Mouse (Mus musculus) limb, embryonic 14.5 days (tissue): ENCODE measurements around the gene Slc26a10. TPM values are rescaled to one million over a fixed set of nuclear protein-coding genes. Genes with fewer than 3 reads are reported as not detected.

ENCODE experiments used
- ATAC-seq: fragments of 200-750 bp; cut with Nextera tagmentation; 2 replicates; pipeline ENCODE4 v1.8.0; 2017; ENCODE audit warnings: low read depth, moderate number of reproducible peaks, moderate TSS enrichment; ENCODE audit not compliant: low FRiP score
- DNase-seq: peaks from one replicate; pipeline ENCODE4 v3.0.0-alpha.2; 2015; ENCODE audit warnings: low spot score
- H3K27ac ChIP-seq: fragments of 300-500 bp; sonication (generic); replicated peaks from 2 replicates; pipeline ENCODE4 v1.5.1; 2014; ENCODE audit warnings: low read depth, mild to moderate bottlenecking, low read length, moderate library complexity, mixed read lengths
- H3K27me3 ChIP-seq: fragments of 300-500 bp; sonication (generic); 2 replicates; pipeline ENCODE4 v1.6.1; 2014; ENCODE audit warnings: low read length, mixed read lengths; ENCODE audit not compliant: control insufficient read depth, insufficient read depth
- H3K36me3 ChIP-seq: fragments of 300-500 bp; sonication (generic); 2 replicates; pipeline ENCODE4 v1.6.1; 2014; ENCODE audit warnings: mild to moderate bottlenecking, low read length, moderate library complexity, mixed read lengths; ENCODE audit not compliant: control insufficient read depth, insufficient read depth
- H3K4me1 ChIP-seq: fragments of 300-500 bp; sonication (generic); 2 replicates; pipeline ENCODE4 v1.6.1; 2014; ENCODE audit warnings: antibody characterized with exemption, low read length, mixed read lengths; ENCODE audit not compliant: control insufficient read depth, insufficient read depth
- H3K4me2 ChIP-seq: fragments of 300-500 bp; sonication (generic); replicated peaks from 2 replicates; pipeline ENCODE4 v1.6.1; 2014; ENCODE audit warnings: low read depth, mild to moderate bottlenecking, low read length, moderate library complexity; ENCODE audit not compliant: severe bottlenecking
- H3K4me3 ChIP-seq: fragments of 300-500 bp; sonication (generic); replicated peaks from 2 replicates; pipeline ENCODE4 v1.5.1; 2014; ENCODE audit warnings: low read length
- H3K9ac ChIP-seq: fragments of 300-500 bp; sonication (generic); 2 replicates; pipeline ENCODE4 v1.6.1; 2014; ENCODE audit warnings: mild to moderate bottlenecking, low read depth, low read length, moderate library complexity; ENCODE audit not compliant: severe bottlenecking
- H3K9me3 ChIP-seq: fragments of 300-500 bp; sonication (generic); 2 replicates; pipeline ENCODE4 v1.6.1; 2016; ENCODE audit warnings: low read length; ENCODE audit not compliant: control insufficient read depth
- POLR2A ChIP-seq: fragments of 200-500 bp; IDR thresholded peaks from 2 replicates; pipeline ENCODE4 v1.8.0; 2012; ENCODE audit warnings: inconsistent platforms, mild to moderate bottlenecking, moderate library complexity, borderline replicate concordance; ENCODE audit not compliant: insufficient read depth, insufficient read length; ENCODE audit errors: extremely low read depth
- WGBS: fragments of 180-500 bp; shearing (Covaris S2); extraction: QIAGEN DNeasy Blood & Tissue Kit; methylation state at CpG from one replicate; pipeline ENCODE4 v1.1.7; 2014; 5-methylcytosine and 5-hydroxymethylcytosine counted together
- polyA plus RNA-seq, 2 experiments: library from polyadenylated mRNA; depleted of rRNA in 1 of 2; stranded (reverse) in 1 of 2; unstranded in 1 of 2; fragments of >200 nt; fragmentation: Nextera tagmentation in 1 of 2; extraction: Ambion mirVana in 1 of 2; gene quantifications; 2 replicates each; pipeline versions ENCODE4 v1.2.1 to v1.2.3; 2012 to 2014

Slc26a10 gene
- polyA plus RNA-seq, 2 experiments: 0.81 to 2.9 TPM

GRCm38 (mm10) chr10:127213704-127214421 is 33.4 kb upstream of the Slc26a10 start:
- Histone ChIP-seq H3K4me2 (no peak overlapping the region), H3K4me3 (no peak overlapping the region)
- ATAC-seq: no peak

GRCm38 (mm10) chr10:127213272-127213671 is 32.8 kb upstream of the Slc26a10 start:
- WGBS: 88% methylated on average over 8 of the region's 8 CpGs
- no peak overlapping the region for H3K4me2 ChIP-seq
- H3K36me3 ChIP-seq: peaks cover 5% of the 10 kb centered on the region; the same call in 1 of the 2 replicates
- ATAC-seq (no peak), DNase-seq (no peak)
- H3K27ac ChIP-seq: no peak overlapping the region
- H3K27me3 ChIP-seq: no peaks in the 10 kb centered on the region
- H3K9me3 ChIP-seq: no peaks in the 10 kb centered on the region
- TF ChIP-seq POLR2A: no peak
- H3K4me1 ChIP-seq: peaks cover 8% of the 10 kb centered on the region
- no peak overlapping the region for H3K4me3 ChIP-seq
- H3K9ac ChIP-seq: no peak overlapping the region

More at GRCm38 (mm10) chr10:127213704-127214421, 33.4 kb upstream of the Slc26a10 start:
- DNase-seq: no peak
- Histone ChIP-seq H3K27me3 (no peaks in the 10 kb centered on the region), H3K9me3 (no peaks in the 10 kb centered on the region), H3K27ac (no peak overlapping the region), H3K9ac (no peak overlapping the region), H3K4me1 (peaks cover 8% of the 10 kb centered on the region), H3K36me3 (0 out of 2 replicates have a peak, but pooled peaks cover under 1% of the 10 kb centered on the region)
- no peak for TF ChIP-seq POLR2A
- 80% methylated on average over 13 of the region's 13 CpGs for WGBS

GRCm38 (mm10) chr10:127211414-127211854 is 31.0 kb upstream of the Slc26a10 start, which contains the start of gene Pip4k2c:
Gene Pip4k2c (minus strand): TSS chr10:127211585.
- ATAC-seq (peak; percentile 99), DNase-seq (peak; percentile 82)
- H3K4me2 ChIP-seq: peak within 1 kb of the TSS; percentile 69
- H3K4me3 ChIP-seq: peak within 1 kb of the TSS; percentile 84
- 0 out of 2 replicates have a peak within 1 kb of the TSS, but pooled peaks have one; percentile 38 for H3K27ac ChIP-seq
- H3K4me1 ChIP-seq: peaks cover 8% of the 10 kb centered on the region
- peaks cover 14% of the 10 kb centered on the region for H3K36me3 ChIP-seq
- H3K27me3 ChIP-seq: no peaks in the 10 kb centered on the region
- TF ChIP-seq POLR2A: peak; percentile 60; the same call in 1 of the 2 replicates
- peak within 1 kb of the TSS; percentile 70 for H3K9ac ChIP-seq
- no peaks in the 10 kb centered on the region for H3K9me3 ChIP-seq
- WGBS: 1% methylated on average over 29 of the region's 47 CpGs

- ATAC-seq (peak; percentile 34), DNase-seq (no peak)
- 0% methylated on average over 18 of the region's 25 CpGs for WGBS
- H3K36me3 ChIP-seq: peaks cover 19% of the 10 kb centered on the region
- no peaks in the 10 kb centered on the region for H3K27me3 ChIP-seq
- no peak for TF ChIP-seq POLR2A
- peak overlapping the region; percentile 70 for H3K9ac ChIP-seq
- H3K27ac ChIP-seq: no peak overlapping the region
- H3K4me1 ChIP-seq: peaks cover 8% of the 10 kb centered on the region
- H3K4me2 ChIP-seq: peak overlapping the region; percentile 69
- H3K9me3 ChIP-seq: no peaks in the 10 kb centered on the region
- H3K4me3 ChIP-seq: peak overlapping the region; percentile 84
These were observed 30.5 kb upstream of the Slc26a10 start for GRCm38 (mm10) chr10:127210961-127211405.

- Histone ChIP-seq H3K4me3 (peak overlapping the region; percentile 84), H3K27ac (no peak overlapping the region), H3K4me2 (peak overlapping the region; percentile 69), H3K9ac (no peak overlapping the region), H3K4me1 (peaks cover 8% of the 10 kb centered on the region), H3K27me3 (no peaks in the 10 kb centered on the region), H3K36me3 (peaks cover 28% of the 10 kb centered on the region), H3K9me3 (no peaks in the 10 kb centered on the region)
- no peak for TF ChIP-seq POLR2A
- ATAC-seq (no peak), DNase-seq (no peak)
- 90% methylated on average over 13 of the region's 13 CpGs for WGBS
These were observed 29.6 kb upstream of the Slc26a10 start for GRCm38 (mm10) chr10:127209928-127210570.
